Mouse (Mus musculus) cerebellum, adult 2 months (tissue): Measurements from ENCODE around the gene Phospho1. TPM values are rescaled to one million over a fixed set of nuclear protein-coding genes. Genes with fewer than 3 reads are reported as not detected.

Source experiments
- DNase-seq, 2 experiments: peaks; one replicate each; pipeline ENCODE4 v3.0.0; 2021
- H3K27ac ChIP-seq: fragments of 200-500 bp; 2 replicates; pipeline ENCODE4 v1.5.1; 2012; ENCODE audit warnings: low read length, control low read depth, inconsistent platforms; ENCODE audit not compliant: insufficient read depth
- H3K27me3 ChIP-seq: fragments of 200-500 bp; 2 replicates; pipeline ENCODE4 v1.6.1; 2012; ENCODE audit warnings: inconsistent platforms, mild to moderate bottlenecking, low read length, moderate library complexity; ENCODE audit not compliant: control insufficient read depth, insufficient read depth
- H3K4me1 ChIP-seq: fragments of 200-500 bp; 2 replicates; pipeline ENCODE4 v1.6.1; 2011; ENCODE audit warnings: low read length; ENCODE audit not compliant: control insufficient read depth, insufficient read depth
- H3K4me3 ChIP-seq: fragments of 200-500 bp; replicated peaks from 2 replicates; pipeline ENCODE3; 2011; ENCODE audit warnings: mild to moderate bottlenecking, low read depth, low read length, control low read depth; ENCODE audit not compliant: insufficient read depth
- CTCF ChIP-seq: fragments of 200-500 bp; IDR thresholded peaks from 2 replicates; pipeline ENCODE4 v1.5.1; 2011; ENCODE audit warnings: low read depth, mild to moderate bottlenecking, control low read depth, low read length, moderate library complexity, borderline replicate concordance; ENCODE audit not compliant: insufficient read depth
- POLR2A ChIP-seq: fragments of 200-500 bp; IDR thresholded peaks from 2 replicates; pipeline ENCODE4 v1.6.1; 2011; ENCODE audit warnings: low read length, control low read depth, borderline replicate concordance; ENCODE audit not compliant: insufficient read depth
- WGBS: fragments of 180-500 bp; shearing (Covaris S2); methylation state at CpG from one replicate; pipeline ENCODE4 v1.1.7; 2018; 5-methylcytosine and 5-hydroxymethylcytosine counted together
- polyA plus RNA-seq: library from polyadenylated mRNA; depleted of rRNA; stranded (reverse); fragments of >200 nt; gene quantifications from 2 replicates; pipeline ENCODE4 v1.2.3, GENCODE M21; 2012; rRNA removed

The Phospho1 gene
- polyA plus RNA-seq, result 110 and 122 TPM in 2 replicates

DNA sequence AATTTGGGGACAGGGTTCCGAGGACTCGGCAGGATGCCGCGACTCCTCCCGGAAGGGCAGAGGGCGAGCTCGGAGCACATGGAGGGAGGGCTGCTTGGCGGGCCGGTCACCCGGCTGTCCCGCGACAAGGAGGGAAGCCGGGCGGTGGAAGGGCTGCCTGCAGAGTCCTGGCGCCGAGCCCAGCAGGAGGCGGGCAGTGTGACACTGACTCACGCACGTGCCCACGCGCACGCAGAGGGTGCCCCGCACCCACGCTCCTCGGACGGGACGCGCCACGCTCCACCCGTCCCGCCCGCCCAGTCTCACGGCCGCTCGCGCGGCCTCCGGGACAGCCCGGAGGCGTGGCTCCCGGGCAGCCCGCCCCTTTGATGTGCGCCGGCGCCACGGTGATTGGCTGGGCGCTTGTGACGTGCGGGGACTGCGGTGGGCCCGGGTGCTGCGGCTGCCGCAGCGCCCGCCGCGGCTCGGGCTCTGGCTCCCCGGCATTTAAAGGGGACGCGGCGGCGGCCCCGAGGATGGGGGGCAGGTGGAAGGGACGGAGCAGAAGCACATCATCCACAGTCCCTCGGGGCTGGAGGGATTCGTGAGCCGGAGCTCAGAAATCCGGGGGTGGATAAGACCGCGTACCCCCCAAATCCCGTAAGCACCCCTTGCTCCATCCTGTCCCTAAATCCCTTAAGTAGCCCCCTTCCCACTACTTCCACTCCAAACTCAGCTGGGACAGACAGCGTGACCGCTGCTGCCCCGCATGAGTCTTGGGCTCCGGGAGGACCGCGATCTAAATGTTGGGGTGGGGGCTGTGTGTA, at the start of gene Phospho1:
Gene Phospho1 (plus strand): TSS at position 429 of the 806 bp plus-strand sequence.
- H3K4me1 ChIP-seq, result no peaks in the 10 kb centered on the region; the same call in 1 of the 2 replicates
- peak within 1 kb of the TSS; percentile 83 for H3K27ac ChIP-seq
- H3K27me3 ChIP-seq, result no peaks in the 10 kb centered on the region
- under 1% methylated on average over 66 of the region's 78 CpGs for WGBS
- peak within 1 kb of the TSS; percentile 84 for H3K4me3 ChIP-seq
- DNase-seq, result peak; percentile 95
- no peak for TF ChIP-seq CTCF
- TF ChIP-seq POLR2A, result peak; percentile 48

DNA sequence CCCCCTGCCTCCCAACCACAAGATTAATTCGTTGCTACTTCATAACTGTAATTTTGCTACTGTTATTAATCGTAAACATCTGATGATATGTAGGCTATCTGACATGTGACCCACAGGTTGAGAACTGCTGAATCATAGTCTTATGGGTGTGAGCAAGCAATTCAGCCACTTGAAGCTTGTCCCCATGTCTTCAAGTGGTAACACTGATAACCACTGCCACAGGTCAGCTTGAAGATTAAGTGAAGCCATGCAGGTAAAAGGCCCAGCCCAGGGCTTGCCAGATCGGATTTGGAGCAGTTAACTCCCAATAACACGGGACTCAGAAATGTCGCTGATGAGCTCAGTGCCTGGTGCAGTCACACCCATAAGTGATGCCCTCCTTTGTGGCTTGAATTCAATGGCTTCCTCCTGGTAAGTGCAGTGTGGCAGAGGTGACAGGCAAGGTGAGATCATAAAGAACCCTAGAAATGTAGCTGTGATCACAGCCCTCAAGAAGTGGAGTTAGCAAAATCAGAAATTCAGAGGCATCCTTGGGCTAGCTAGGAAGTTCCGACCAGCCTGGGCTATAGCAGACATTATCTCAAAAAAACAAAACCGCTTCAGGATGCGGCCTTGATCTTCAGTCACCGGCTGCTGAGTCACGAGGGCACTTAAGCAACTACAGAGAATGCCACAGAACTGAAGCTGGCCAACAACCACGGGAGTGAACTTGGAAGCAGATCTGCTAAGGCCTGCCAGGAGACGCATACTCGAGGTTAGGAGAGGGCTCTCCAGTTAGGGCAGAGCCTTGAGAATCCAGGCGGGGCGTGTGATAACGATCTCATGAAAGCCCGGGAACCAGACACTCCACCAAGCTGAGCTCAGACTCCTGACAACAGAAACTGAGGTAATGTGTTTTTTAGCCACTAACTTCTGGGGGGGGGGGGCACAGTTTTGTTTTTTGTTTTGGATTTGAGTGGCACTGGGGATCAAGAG, 46.7 kb upstream of the Phospho1 start:
- DNase-seq, result no peak
- no peaks in the 10 kb centered on the region for H3K27me3 ChIP-seq
- no peaks in the 10 kb centered on the region; the same call in 1 of the 2 replicates for H3K4me1 ChIP-seq
- H3K27ac ChIP-seq, result no peak overlapping the region
- TF ChIP-seq POLR2A (no peak), CTCF (no peak)
- WGBS, result 33% methylated on average over 17 of the region's 17 CpGs
- no peak overlapping the region for H3K4me3 ChIP-seq

DNA sequence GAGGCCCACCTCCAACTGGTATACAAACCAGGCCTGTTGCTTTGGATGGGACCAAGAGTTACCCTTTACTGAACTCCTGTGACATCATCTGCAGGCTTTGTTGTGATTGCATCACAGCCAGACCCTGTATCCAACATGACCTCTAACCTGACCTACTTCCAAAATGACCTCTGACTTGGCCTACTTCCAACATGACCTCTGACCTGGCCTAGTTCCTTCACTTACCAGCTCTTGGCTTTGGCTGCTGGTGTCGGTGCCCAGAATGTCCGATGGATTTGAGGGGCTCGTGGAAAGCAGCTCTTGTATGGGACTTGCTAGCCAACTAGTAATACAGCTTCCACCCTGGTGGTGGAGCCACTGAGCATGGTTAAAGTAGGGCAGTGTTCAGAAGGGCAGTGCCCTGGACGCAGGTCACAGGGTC, 45.5 kb upstream of the Phospho1 start:
- H3K27ac ChIP-seq, result no peak overlapping the region
- no peak for TF ChIP-seq POLR2A
- no peak for TF ChIP-seq CTCF
- H3K4me3 ChIP-seq, result no peak overlapping the region
- no peaks in the 10 kb centered on the region for H3K27me3 ChIP-seq
- no peak for DNase-seq
- no peaks in the 10 kb centered on the region; the same call in 1 of the 2 replicates for H3K4me1 ChIP-seq
- WGBS, result 64% methylated on average over 4 of the region's 4 CpGs

DNA sequence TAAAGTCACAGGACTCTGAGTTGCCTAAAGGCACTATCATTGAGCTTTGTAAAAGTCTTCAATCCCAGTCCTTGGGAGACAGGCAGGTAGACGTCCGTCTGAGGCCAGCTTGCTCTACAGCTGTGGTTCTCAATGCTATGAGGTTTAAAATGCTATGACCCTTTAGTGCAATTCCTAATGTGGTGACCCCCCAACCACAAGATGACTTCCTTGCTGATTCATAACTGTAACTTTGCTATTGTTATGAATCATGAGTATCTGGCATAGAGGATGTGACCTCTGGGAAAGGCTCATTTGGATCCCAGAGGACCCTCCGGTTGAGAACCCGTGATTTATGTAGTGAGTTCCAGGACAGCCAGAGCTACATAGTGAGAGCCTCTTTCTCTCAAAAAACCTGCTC, 44.9 kb upstream of the Phospho1 start:
- DNase-seq, result no peak
- Histone ChIP-seq H3K4me1 (no peaks in the 10 kb centered on the region; the same call in 1 of the 2 replicates), H3K4me3 (no peak overlapping the region), H3K27ac (no peak overlapping the region), H3K27me3 (no peaks in the 10 kb centered on the region)
- TF ChIP-seq CTCF (no peak), POLR2A (no peak)
- WGBS, result 96% methylated on average over 4 of the region's 4 CpGs

DNA sequence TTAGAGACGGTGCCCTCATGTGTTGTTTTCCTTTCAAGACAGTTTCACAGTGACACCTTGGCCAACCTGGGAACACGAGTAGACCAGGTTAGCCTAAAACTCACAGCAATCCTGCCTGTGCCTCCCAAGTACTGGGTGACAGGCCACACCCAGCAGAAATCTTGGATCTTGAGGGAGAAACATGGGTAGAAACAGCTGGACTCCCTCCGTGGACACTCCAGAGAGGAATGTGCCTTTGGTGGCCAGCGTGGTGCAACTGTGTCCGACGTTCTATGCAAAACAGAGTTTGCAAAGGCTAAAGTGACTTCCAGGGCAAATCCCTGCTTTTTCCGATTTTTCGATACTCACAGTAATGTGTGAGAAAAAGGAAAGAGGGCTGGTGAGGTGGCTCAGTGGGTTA, 43.8 kb upstream of the Phospho1 start:
- no peak for TF ChIP-seq POLR2A
- no peak for TF ChIP-seq CTCF
- H3K27ac ChIP-seq, result no peak overlapping the region
- DNase-seq, result no peak
- 89% methylated on average over 8 of the region's 8 CpGs for WGBS
- no peaks in the 10 kb centered on the region for H3K27me3 ChIP-seq
- H3K4me1 ChIP-seq, result no peaks in the 10 kb centered on the region; the same call in 1 of the 2 replicates
- no peak overlapping the region for H3K4me3 ChIP-seq

DNA sequence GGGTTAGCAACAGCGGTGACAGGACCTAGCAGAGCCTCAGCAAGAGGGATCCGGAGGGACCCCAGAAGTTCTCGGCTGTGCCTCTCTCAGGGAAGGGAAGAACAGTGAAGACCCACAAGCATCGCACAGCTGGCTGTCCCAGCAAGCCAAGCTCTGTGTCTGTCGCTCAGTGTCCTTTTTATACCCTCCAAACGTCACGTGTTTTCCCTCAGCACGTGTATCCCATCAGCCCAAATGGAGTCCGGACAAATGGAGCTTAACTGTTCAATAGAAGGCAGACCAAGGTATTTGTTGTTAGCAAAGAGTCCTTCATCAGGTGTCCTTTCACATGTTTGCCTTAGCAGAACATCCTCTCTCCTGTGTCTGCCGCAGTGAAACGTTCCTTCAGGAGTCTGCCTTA, 42.7 kb upstream of the Phospho1 start:
- Histone ChIP-seq H3K27me3 (no peaks in the 10 kb centered on the region), H3K4me1 (no peaks in the 10 kb centered on the region; the same call in 1 of the 2 replicates), H3K4me3 (no peak overlapping the region), H3K27ac (no peak overlapping the region)
- no peak for TF ChIP-seq POLR2A
- TF ChIP-seq CTCF, result no peak
- WGBS, result 79% methylated on average over 11 of the region's 11 CpGs
- no peak for DNase-seq

DNA sequence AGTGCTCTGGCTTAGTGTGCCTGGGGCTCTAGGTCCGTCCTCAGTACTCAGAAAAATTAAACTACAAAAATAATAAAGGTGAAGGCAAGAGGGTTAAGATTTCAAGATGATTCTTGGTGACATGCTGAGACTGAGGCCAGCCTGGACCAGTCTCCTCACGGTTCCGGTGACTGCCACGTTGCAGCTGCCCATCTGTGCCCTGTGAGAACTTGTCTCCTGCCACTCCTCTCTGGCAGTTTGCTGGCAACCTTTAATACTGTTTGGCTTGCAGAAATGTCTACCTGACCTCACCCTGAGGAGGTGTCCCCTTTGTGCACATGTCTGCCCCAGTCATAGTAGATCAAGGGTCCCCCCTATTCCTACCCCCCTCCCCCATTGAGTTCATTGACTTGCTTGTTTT, 40.8 kb upstream of the Phospho1 start:
- H3K4me3 ChIP-seq, result no peak overlapping the region
- H3K27me3 ChIP-seq, result no peaks in the 10 kb centered on the region
- WGBS, result 45% methylated on average over 4 of the region's 4 CpGs
- H3K4me1 ChIP-seq, result no peaks in the 10 kb centered on the region
- no peak overlapping the region for H3K27ac ChIP-seq
- DNase-seq, result no peak
- TF ChIP-seq CTCF, result no peak
- TF ChIP-seq POLR2A, result no peak

DNA sequence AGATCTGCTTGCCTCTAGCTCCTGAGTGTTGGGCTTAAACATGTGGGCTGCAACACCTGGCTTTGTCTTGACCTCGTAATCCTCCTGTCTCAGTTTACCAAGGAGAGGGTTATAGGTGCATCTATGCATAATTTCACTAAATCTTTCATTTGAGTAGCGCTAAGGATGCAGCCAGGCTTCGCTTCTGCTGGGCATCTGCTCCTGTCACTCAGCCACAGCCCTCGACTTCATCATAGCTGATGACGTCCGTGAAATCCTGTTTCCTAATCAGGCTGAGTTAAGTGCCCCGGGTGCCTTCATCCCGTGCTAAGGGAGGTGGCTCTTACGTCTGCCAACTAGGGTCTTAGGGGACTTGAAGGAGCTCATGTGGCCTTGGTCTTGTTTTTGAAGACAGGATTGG, 40.3 kb upstream of the Phospho1 start:
- no peak for DNase-seq
- no peaks in the 10 kb centered on the region for H3K27me3 ChIP-seq
- 62% methylated on average over 9 of the region's 9 CpGs for WGBS
- no peak overlapping the region for H3K4me3 ChIP-seq
- TF ChIP-seq CTCF, result no peak
- H3K27ac ChIP-seq, result no peak overlapping the region
- H3K4me1 ChIP-seq, result no peaks in the 10 kb centered on the region
